Mouse (Mus musculus): ENCODE data around the gene Pdik1l. TPM values are rescaled to one million over a fixed set of nuclear protein-coding genes. Genes with fewer than 3 reads are reported as not detected.
A peak's percentile ranks its signal among the peaks of the same experiment; 100 is the strongest.

Gene Pdik1l
- total and polyA plus RNA-seq, 2 experiments from 2014 or later: 9.4 to 31.0 TPM

- Histone ChIP-seq H3K4me1 (ENCODE audit: control insufficient read depth, insufficient read depth) (peaks cover 29% of the 10 kb centered on the region), H3K27me3 (ENCODE audit: control insufficient read depth, insufficient read depth, low read length) (peaks cover 40% of the 10 kb centered on the region)
- 53% methylated on average over 15 of the region's 15 CpGs for WGBS
Measured at GRCm38 (mm10) chr4:134252911-134253721, 34.6 kb downstream of the Pdik1l start.

GRCm38 (mm10) chr4:134252131-134252910 is 35.4 kb downstream of the Pdik1l start:
- no peaks in the 10 kb centered on the region for H3K9me3 ChIP-seq (replicated peaks; ENCODE audit: control insufficient read depth, low read length)
- ATAC-seq (ENCODE audit: insufficient read depth, low read depth) (no peak), DNase-seq (ENCODE audit: low spot score) (no peak)
- H3K27ac ChIP-seq (ENCODE audit: low read depth): peak overlapping the region; percentile 60
- peaks cover 45% of the 10 kb centered on the region for H3K27me3 ChIP-seq (ENCODE audit: control insufficient read depth, insufficient read depth, low read length)
- WGBS: 35% methylated on average over 22 of the region's 22 CpGs
- peak overlapping the region; percentile 79 for H3K4me2 ChIP-seq (ENCODE audit: low read depth, low read length)
- peak overlapping the region; percentile 27; the same call in 1 of the 2 replicates for H3K9ac ChIP-seq (replicated peaks; ENCODE audit: low read depth, low read length)
- no peaks in the 10 kb centered on the region for H3K36me3 ChIP-seq (replicated peaks; ENCODE audit: control insufficient read depth, insufficient read depth, low read length)
- H3K4me1 ChIP-seq (ENCODE audit: control insufficient read depth, insufficient read depth): peaks cover 29% of the 10 kb centered on the region
- TF ChIP-seq CTCF (IDR thresholded peaks at IDR 0.05; ENCODE audit: low read depth): no peak
- TF ChIP-seq EP300 (IDR thresholded peaks at IDR 0.05; ENCODE audit: low read depth): no peak
- peak overlapping the region; percentile 38 for H3K4me3 ChIP-seq (ENCODE audit: low read depth, low read length)

More at GRCm38 (mm10) chr4:134252911-134253721, 34.6 kb downstream of the Pdik1l start:
- peak overlapping the region; percentile 79 for H3K4me2 ChIP-seq (ENCODE audit: low read depth, low read length)
- H3K36me3 ChIP-seq (replicated peaks; ENCODE audit: control insufficient read depth, insufficient read depth, low read length): no peaks in the 10 kb centered on the region
- no peak for TF ChIP-seq CTCF (IDR thresholded peaks at IDR 0.05; ENCODE audit: low read depth)
- no peak for TF ChIP-seq EP300 (IDR thresholded peaks at IDR 0.05; ENCODE audit: low read depth)
- H3K9ac ChIP-seq (replicated peaks; ENCODE audit: low read depth, low read length): peak overlapping the region; percentile 27; the same call in 1 of the 2 replicates
- H3K4me3 ChIP-seq (ENCODE audit: low read depth, low read length): peak overlapping the region; percentile 38
- H3K9me3 ChIP-seq (replicated peaks; ENCODE audit: control insufficient read depth, low read length): no peaks in the 10 kb centered on the region
- ATAC-seq (ENCODE audit: insufficient read depth, low read depth) (no peak), DNase-seq (ENCODE audit: low spot score) (no peak)
- peak overlapping the region; percentile 60 for H3K27ac ChIP-seq (ENCODE audit: low read depth)

- under 1% methylated on average over 85 of the region's 91 CpGs for WGBS
- H3K4me2 ChIP-seq (ENCODE audit: low read depth, low read length): peak overlapping the region; percentile 79
- peaks cover 21% of the 10 kb centered on the region; the same call in 1 of the 2 replicates for H3K4me1 ChIP-seq (ENCODE audit: control insufficient read depth, insufficient read depth)
- H3K9me3 ChIP-seq (replicated peaks; ENCODE audit: control insufficient read depth, low read length): no peaks in the 10 kb centered on the region
- DNase-seq (ENCODE audit: low spot score) (no peak), ATAC-seq (ENCODE audit: insufficient read depth, low read depth) (no peak; the same call in 1 of the 2 replicates)
- peaks cover 46% of the 10 kb centered on the region for H3K27me3 ChIP-seq (ENCODE audit: control insufficient read depth, insufficient read depth, low read length)
- TF ChIP-seq CTCF (IDR thresholded peaks at IDR 0.05; ENCODE audit: low read depth): no peak
- no peak overlapping the region for H3K27ac ChIP-seq (ENCODE audit: low read depth)
- H3K4me3 ChIP-seq (ENCODE audit: low read depth, low read length): peak overlapping the region; percentile 38
- no peaks in the 10 kb centered on the region for H3K36me3 ChIP-seq (replicated peaks; ENCODE audit: control insufficient read depth, insufficient read depth, low read length)
- peak overlapping the region; percentile 4; the same call in 1 of the 2 replicates for H3K9ac ChIP-seq (replicated peaks; ENCODE audit: low read depth, low read length)
Measured at GRCm38 (mm10) chr4:134251241-134252130, 36.2 kb downstream of the Pdik1l start.

GRCm38 (mm10) chr4:134250930-134251240 is 36.8 kb downstream of the Pdik1l start:
- Histone ChIP-seq H3K27me3 (ENCODE audit: control insufficient read depth, insufficient read depth, low read length) (peaks cover 48% of the 10 kb centered on the region), H3K4me2 (ENCODE audit: low read depth, low read length) (peak overlapping the region; percentile 79), H3K4me3 (ENCODE audit: low read depth, low read length) (peak overlapping the region; percentile 38), H3K9ac (replicated peaks; ENCODE audit: low read depth, low read length) (peak overlapping the region; percentile 4; the same call in 1 of the 2 replicates), H3K36me3 (replicated peaks; ENCODE audit: control insufficient read depth, insufficient read depth, low read length) (no peaks in the 10 kb centered on the region), H3K9me3 (replicated peaks; ENCODE audit: control insufficient read depth, low read length) (no peaks in the 10 kb centered on the region), H3K27ac (ENCODE audit: low read depth) (no peak overlapping the region), H3K4me1 (ENCODE audit: control insufficient read depth, insufficient read depth) (peaks cover 18% of the 10 kb centered on the region; the same call in 1 of the 2 replicates)
- WGBS: 21% methylated on average over 10 of the region's 10 CpGs
- no peak for TF ChIP-seq CTCF (IDR thresholded peaks at IDR 0.05; ENCODE audit: low read depth)
- no peak for TF ChIP-seq EP300 (IDR thresholded peaks at IDR 0.05; ENCODE audit: low read depth)
- ATAC-seq (ENCODE audit: insufficient read depth, low read depth): no peak
- no peak for DNase-seq (ENCODE audit: low spot score)

Data from heart, postnatal 0 days (tissue).